Mouse (Mus musculus): Measurements from ENCODE around the gene Nbea. TPM values are rescaled to one million over a fixed set of nuclear protein-coding genes. Genes with fewer than 3 reads are reported as not detected.

Gene Nbea
- total and polyA plus RNA-seq, 3 experiments = 0.04 to 0.27 TPM; not detected in 1

- no peaks in the 10 kb centered on the region for H3K9me3 ChIP-seq (replicated peaks; ENCODE audit: insufficient read depth, low read length)
- no peak overlapping the region for H3K4me3 ChIP-seq (ENCODE audit: control insufficient read depth in 1 of 2, insufficient read depth in 1 of 2, low read depth in 2 of 2, low read length in 2 of 2)
- no peaks in the 10 kb centered on the region for H3K79me2 ChIP-seq (ENCODE audit: control insufficient read depth, insufficient read depth, low read length, poor library complexity)
- no peaks in the 10 kb centered on the region; a peak in 1 of 4 replicates for H3K27me3 ChIP-seq (ENCODE audit: control insufficient read depth in 1 of 2, insufficient read depth in 2 of 2, low read length in 2 of 2)
- no peaks in the 10 kb centered on the region for H3K4me1 ChIP-seq (ENCODE audit: control insufficient read depth in 1 of 2, insufficient read depth in 2 of 2, low read length in 2 of 2)
- TF ChIP-seq ETS1 (IDR thresholded peaks at IDR 0.05; ENCODE audit: low read depth, low read length) = no peak
- TF ChIP-seq NELFE (IDR thresholded peaks at IDR 0.05; ENCODE audit: low read depth, low read length) = no peak
- TF ChIP-seq SMC3 (IDR thresholded peaks at IDR 0.05; ENCODE audit: low read depth, low read length) = no peak
- no peak overlapping the region for H3K9ac ChIP-seq (ENCODE audit: control insufficient read depth, low read depth, low read length, poor library complexity, severe bottlenecking)
- H3K27ac ChIP-seq (ENCODE audit: control insufficient read depth, low read depth, low read length) = no peak overlapping the region
- H3K36me3 ChIP-seq (ENCODE audit: control insufficient read depth in 1 of 2, insufficient read depth in 2 of 2, low read length in 2 of 2) = no peaks in the 10 kb centered on the region
- no peak for DNase-seq (ENCODE audit: low read depth, low spot score)
These were observed 407.7 kb downstream of the Nbea start for GRCm38 (mm10) chr3:55775753-55776152.

- no peaks in the 10 kb centered on the region for H3K79me2 ChIP-seq (ENCODE audit: control insufficient read depth, insufficient read depth, low read length, poor library complexity)
- no peaks in the 10 kb centered on the region for H3K4me1 ChIP-seq (ENCODE audit: control insufficient read depth in 1 of 2, insufficient read depth in 2 of 2, low read length in 2 of 2)
- no peaks in the 10 kb centered on the region for H3K36me3 ChIP-seq (ENCODE audit: control insufficient read depth in 1 of 2, insufficient read depth in 2 of 2, low read length in 2 of 2)
- no peak overlapping the region for H3K9ac ChIP-seq (ENCODE audit: control insufficient read depth, low read depth, low read length, poor library complexity, severe bottlenecking)
- no peaks in the 10 kb centered on the region for H3K9me3 ChIP-seq (replicated peaks; ENCODE audit: insufficient read depth, low read length)
- no peak overlapping the region for H3K4me3 ChIP-seq (ENCODE audit: control insufficient read depth in 1 of 2, insufficient read depth in 1 of 2, low read depth in 2 of 2, low read length in 2 of 2)
- DNase-seq (ENCODE audit: low read depth, low spot score) = no peak
- TF ChIP-seq CTCF (IDR thresholded peaks at IDR 0.05 in 2 of 3, conservative IDR thresholded peaks at IDR 0.05 in 1 of 3; ENCODE audit: control insufficient read depth in 1 of 3, insufficient read depth in 1 of 3, low read depth in 2 of 3, low read length in 3 of 3, poor library complexity in 1 of 3, severe bottlenecking in 1 of 3) (no peak), KAT2A (conservative IDR thresholded peaks at IDR 0.05; ENCODE audit: low read depth, low read length) (no peak), ELF1 (IDR thresholded peaks at IDR 0.05; ENCODE audit: low read depth, low read length) (no peak), ETS1 (IDR thresholded peaks at IDR 0.05; ENCODE audit: low read depth, low read length) (no peak), ZKSCAN1 (IDR thresholded peaks at IDR 0.05; ENCODE audit: low read depth, low read length) (no peak), ZNF384 (IDR thresholded peaks at IDR 0.05; ENCODE audit: low read depth, low read length) (no peak), E2F4 (IDR thresholded peaks at IDR 0.05; ENCODE audit: borderline replicate concordance, low read depth, low read length) (no peak), MAFK (IDR thresholded peaks at IDR 0.05; ENCODE audit: borderline replicate concordance, low read depth, low read length) (no peak), USF2 (IDR thresholded peaks at IDR 0.05; ENCODE audit: borderline replicate concordance in 1 of 2, insufficient read depth in 1 of 2, low read depth in 1 of 2, low read length in 2 of 2) (no peak), MYC (IDR thresholded peaks at IDR 0.05; ENCODE audit: low read depth, low read length) (no peak), MAX (IDR thresholded peaks at IDR 0.05; ENCODE audit: low read length) (no peak), ZMIZ1 (IDR thresholded peaks at IDR 0.05; ENCODE audit: low read depth, low read length) (no peak), GABPA (IDR thresholded peaks at IDR 0.05; ENCODE audit: low read depth, low read length) (no peak), CHD1 (IDR thresholded peaks at IDR 0.05; ENCODE audit: low read depth, low read length) (no peak), BHLHE40 (IDR thresholded peaks at IDR 0.05; ENCODE audit: borderline replicate concordance, low read depth, low read length) (no peak)
- no peaks in the 10 kb centered on the region; a peak in 1 of 4 replicates for H3K27me3 ChIP-seq (ENCODE audit: control insufficient read depth in 1 of 2, insufficient read depth in 2 of 2, low read length in 2 of 2)
- H3K27ac ChIP-seq (ENCODE audit: control insufficient read depth, low read depth, low read length) = no peak overlapping the region
These were observed 408.3 kb downstream of the Nbea start for GRCm38 (mm10) chr3:55775245-55775644.
